Mouse (Mus musculus): ENCODE measurements at regions not wholly inside any gene's neighbourhood (a gene's known extent, or its start where the extent isn't known, plus 50 kb on each side); places are given as distances from the start of the nearest gene placed in this dataset.

GRCm38 (mm10) chr13:60450721-60451506 is 150.8 kb upstream of the Dapk1 start:
- intact Hi-C loops (cut with DNase I): no loop called here
- no peak for DNase-seq (ENCODE audit: extremely low spot score in 1 of 2, low spot score in 2 of 2)

GRCm38 (mm10) chr13:60453821-60454483 is 147.8 kb upstream of the Dapk1 start:
- DNase-seq (ENCODE audit: extremely low spot score in 1 of 2, low spot score in 2 of 2): no peak
- intact Hi-C loops (cut with DNase I): no loop called here

GRCm38 (mm10) chr13:60455033-60455619 is 146.6 kb upstream of the Dapk1 start:
- peak in 1 of 2 experiments; percentile 40 for DNase-seq (ENCODE audit: extremely low spot score in 1 of 2, low spot score in 2 of 2)
- intact Hi-C loops (cut with DNase I): no loop called here

- intact Hi-C loops (cut with DNase I): no loop called here
- no peak for DNase-seq (ENCODE audit: extremely low spot score in 1 of 2, low spot score in 2 of 2)
Observed at GRCm38 (mm10) chr13:60455863-60456551, 145.7 kb upstream of the Dapk1 start.

GRCm38 (mm10) chr13:60457277-60457676 is 144.5 kb upstream of the Dapk1 start:
- no peak for DNase-seq (ENCODE audit: extremely low spot score in 1 of 2, low spot score in 2 of 2)
- intact Hi-C loops (cut with DNase I): no loop called here

GRCm38 (mm10) chr13:60459002-60459401 is 142.7 kb upstream of the Dapk1 start:
- intact Hi-C loops (cut with DNase I): no loop called here
- no peak for DNase-seq (ENCODE audit: extremely low spot score in 1 of 2, low spot score in 2 of 2)

- DNase-seq (ENCODE audit: extremely low spot score in 1 of 2, low spot score in 2 of 2): no peak
- intact Hi-C loops (cut with DNase I): loop anchor here (5.0 kb wide), 2 partner anchors 289 to 579 kb away; partner anchors contain the start of gene Gas1
Observed at GRCm38 (mm10) chr13:60466553-60467313, 135.0 kb upstream of the Dapk1 start.

- intact Hi-C loops (cut with DNase I): loop anchor here (2.0 to 5.0 kb wide), 3 partner anchors 291 to 625 kb away; partner anchors contain the start of gene Gas1
- DNase-seq (ENCODE audit: extremely low spot score in 1 of 2, low spot score in 2 of 2): peak; percentile 48 to 62
Observed at GRCm38 (mm10) chr13:60467821-60468579, 133.7 kb upstream of the Dapk1 start.

GRCm38 (mm10) chr13:60470426-60471398 is 131.0 kb upstream of the Dapk1 start:
- intact Hi-C loops (cut with DNase I): no loop called here
- DNase-seq (ENCODE audit: extremely low spot score in 1 of 2, low spot score in 2 of 2): no peak

GRCm38 (mm10) chr13:60471602-60472001 is 130.1 kb upstream of the Dapk1 start:
- intact Hi-C loops (cut with DNase I): no loop called here
- no peak for DNase-seq (ENCODE audit: extremely low spot score in 1 of 2, low spot score in 2 of 2)

- intact Hi-C loops (cut with DNase I): no loop called here
- DNase-seq (ENCODE audit: extremely low spot score in 1 of 2, low spot score in 2 of 2): peak in 1 of 2 experiments; percentile 5
Observed at GRCm38 (mm10) chr13:60476366-60476765, 125.4 kb upstream of the Dapk1 start.

GRCm38 (mm10) chr13:60478301-60478700 is 123.4 kb upstream of the Dapk1 start:
- peak in 1 of 2 experiments; percentile 8 for DNase-seq (ENCODE audit: extremely low spot score in 1 of 2, low spot score in 2 of 2)
- intact Hi-C loops (cut with DNase I): loop anchor here (2.0 kb wide), 2 partner anchors 258 to 268 kb away; no protein-coding TSS in a partner anchor

GRCm38 (mm10) chr13:60479043-60479861 is 122.5 kb upstream of the Dapk1 start:
- peak; percentile 63 to 65 for DNase-seq (ENCODE audit: extremely low spot score in 1 of 2, low spot score in 2 of 2)
- intact Hi-C loops (cut with DNase I): loop anchor here (2.0 kb wide), 2 partner anchors 258 to 268 kb away; no protein-coding TSS in a partner anchor

GRCm38 (mm10) chr13:60479862-60480730 is 121.7 kb upstream of the Dapk1 start:
- peak in 1 of 2 experiments; percentile 10 for DNase-seq (ENCODE audit: extremely low spot score in 1 of 2, low spot score in 2 of 2)
- intact Hi-C loops (cut with DNase I): loop anchor here (2.0 to 5.0 kb wide), 3 partner anchors 122 to 267 kb away; partner anchors contain the start of gene Dapk1

Data from left cerebral cortex, postnatal 10 days (tissue).